Mouse (Mus musculus): ENCODE measurements around the gene Naa35.

- no peak for TF ChIP-seq CTCF (IDR thresholded peaks at IDR 0.05; ENCODE audit: extremely low read depth, insufficient read depth, low read length)
- no peak for TF ChIP-seq POLR2A (IDR thresholded peaks at IDR 0.05; ENCODE audit: extremely low read depth, insufficient read depth, low read length)
Observed at GRCm38 (mm10) chr13:59555613-59556192, 29.4 kb upstream of the Naa35 start.
